Mouse (Mus musculus): ENCODE results near the gene Metap2. TPM values are rescaled to one million over a fixed set of nuclear protein-coding genes. Genes with fewer than 3 reads are reported as not detected.

The Metap2 gene
- polyA plus RNA-seq, 1 experiment from 2014 or later = 191 TPM

DNA sequence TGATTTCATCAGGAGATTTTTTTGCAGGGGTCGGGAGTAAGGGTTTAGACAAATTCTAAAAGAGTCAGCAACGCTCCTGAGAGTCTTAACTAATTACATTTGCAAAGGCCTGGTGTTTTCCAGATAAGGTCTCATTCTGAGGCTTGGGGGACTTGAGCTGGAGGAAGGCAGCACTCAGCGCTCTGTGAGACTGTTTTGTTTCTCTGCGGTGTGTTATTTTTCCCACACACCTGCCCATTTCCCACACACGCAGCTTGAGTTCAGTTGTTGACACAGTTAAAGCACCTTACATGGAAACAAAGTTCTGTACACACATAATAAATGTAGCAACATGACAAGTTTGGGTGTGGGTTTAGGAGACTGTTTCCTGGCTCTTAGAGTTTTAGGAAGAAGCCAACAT is 35.1 kb upstream of the Metap2 start:
- H3K4me3 ChIP-seq (replicated peaks; ENCODE audit: low read length) = no peak overlapping the region
- H3K36me3 ChIP-seq (ENCODE audit: control insufficient read depth, insufficient read depth, low read length) = no peaks in the 10 kb centered on the region
- no peak overlapping the region for H3K4me2 ChIP-seq (ENCODE audit: low read depth, low read length)
- no peak overlapping the region for H3K27ac ChIP-seq (ENCODE audit: low read length)
- no peak for ATAC-seq (ENCODE audit: insufficient read depth, low FRiP score)
- 68% methylated on average over 5 of the region's 5 CpGs for WGBS
- peaks cover 7% of the 10 kb centered on the region; the same call in 1 of the 2 replicates for H3K4me1 ChIP-seq (ENCODE audit: control insufficient read depth, insufficient read depth, low read length)
- H3K9ac ChIP-seq (ENCODE audit: low read length) = no peak overlapping the region
- H3K9me3 ChIP-seq (replicated peaks; ENCODE audit: control insufficient read depth, low read length) = no peaks in the 10 kb centered on the region
- H3K27me3 ChIP-seq (ENCODE audit: control insufficient read depth, insufficient read depth, low read length) = no peaks in the 10 kb centered on the region

DNA sequence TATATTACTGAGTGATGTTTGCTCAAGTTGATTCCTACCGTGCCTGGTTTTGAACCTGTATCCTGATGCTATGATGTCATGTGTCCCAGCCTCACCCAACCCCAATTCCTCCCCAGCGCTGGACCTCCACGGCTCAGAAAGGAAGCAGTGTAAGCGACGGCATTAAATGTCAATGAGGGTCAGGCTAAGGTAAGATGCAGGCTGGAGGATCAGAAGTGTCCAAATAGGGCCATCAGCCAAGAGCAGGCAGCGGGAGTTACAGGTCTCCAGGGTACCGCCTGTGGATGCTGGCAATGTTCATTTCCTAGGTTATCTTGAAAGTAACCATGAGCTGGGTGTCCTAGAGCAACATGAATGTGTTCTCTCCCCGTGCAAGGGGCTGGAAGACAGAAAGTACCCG is 34.5 kb upstream of the Metap2 start:
- no peak for ATAC-seq (ENCODE audit: insufficient read depth, low FRiP score)
- H3K4me3 ChIP-seq (replicated peaks; ENCODE audit: low read length) = no peak overlapping the region
- no peak overlapping the region for H3K27ac ChIP-seq (ENCODE audit: low read length)
- H3K4me1 ChIP-seq (ENCODE audit: control insufficient read depth, insufficient read depth, low read length) = peaks cover 7% of the 10 kb centered on the region; the same call in 1 of the 2 replicates
- no peak overlapping the region for H3K4me2 ChIP-seq (ENCODE audit: low read depth, low read length)
- H3K9me3 ChIP-seq (replicated peaks; ENCODE audit: control insufficient read depth, low read length) = no peaks in the 10 kb centered on the region
- WGBS = 67% methylated on average over 9 of the region's 9 CpGs
- H3K9ac ChIP-seq (ENCODE audit: low read length) = no peak overlapping the region
- H3K27me3 ChIP-seq (ENCODE audit: control insufficient read depth, insufficient read depth, low read length) = no peaks in the 10 kb centered on the region
- H3K36me3 ChIP-seq (ENCODE audit: control insufficient read depth, insufficient read depth, low read length) = no peaks in the 10 kb centered on the region

DNA sequence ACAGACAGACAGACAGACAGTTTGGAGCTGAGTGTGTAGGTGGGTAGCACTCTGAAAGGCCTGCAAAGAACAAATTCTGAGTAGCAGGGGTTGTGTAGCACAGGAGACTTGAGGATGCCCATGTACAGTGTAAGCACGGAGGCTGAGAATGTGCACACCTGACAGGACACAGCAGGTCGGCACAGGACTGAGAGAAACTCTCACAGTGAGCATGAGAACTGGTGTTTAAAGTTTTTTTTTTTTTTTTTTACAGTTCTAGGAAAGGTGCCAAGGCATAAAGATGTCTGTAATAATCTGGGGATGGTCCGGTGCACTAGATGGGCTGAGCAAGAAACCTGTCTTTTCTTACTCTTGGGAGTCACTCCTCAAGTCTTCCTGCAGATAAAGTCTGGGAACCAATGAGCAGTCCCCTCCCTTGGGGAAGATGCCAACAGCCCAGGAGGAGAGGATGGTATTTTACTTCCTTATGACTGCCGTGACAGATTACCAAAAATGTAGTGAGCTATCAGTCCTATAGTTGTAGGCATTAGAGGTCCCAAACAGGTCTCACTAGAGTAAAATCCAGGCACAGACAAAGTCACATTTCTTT is 33.4 kb upstream of the Metap2 start:
- Histone ChIP-seq H3K4me2 (ENCODE audit: low read depth, low read length) (no peak overlapping the region), H3K4me1 (ENCODE audit: control insufficient read depth, insufficient read depth, low read length) (peaks cover 7% of the 10 kb centered on the region; the same call in 1 of the 2 replicates), H3K9me3 (replicated peaks; ENCODE audit: control insufficient read depth, low read length) (no peaks in the 10 kb centered on the region), H3K4me3 (replicated peaks; ENCODE audit: low read length) (no peak overlapping the region), H3K27me3 (ENCODE audit: control insufficient read depth, insufficient read depth, low read length) (no peaks in the 10 kb centered on the region), H3K36me3 (ENCODE audit: control insufficient read depth, insufficient read depth, low read length) (no peaks in the 10 kb centered on the region), H3K27ac (ENCODE audit: low read length) (0 out of 2 replicates have a peak overlapping the region, but pooled peaks have one; percentile 37), H3K9ac (ENCODE audit: low read length) (no peak overlapping the region)
- 50% methylated on average over 4 of the region's 4 CpGs for WGBS
- ATAC-seq (ENCODE audit: insufficient read depth, low FRiP score) = peak; percentile 50; the same call in 1 of the 2 replicates

DNA sequence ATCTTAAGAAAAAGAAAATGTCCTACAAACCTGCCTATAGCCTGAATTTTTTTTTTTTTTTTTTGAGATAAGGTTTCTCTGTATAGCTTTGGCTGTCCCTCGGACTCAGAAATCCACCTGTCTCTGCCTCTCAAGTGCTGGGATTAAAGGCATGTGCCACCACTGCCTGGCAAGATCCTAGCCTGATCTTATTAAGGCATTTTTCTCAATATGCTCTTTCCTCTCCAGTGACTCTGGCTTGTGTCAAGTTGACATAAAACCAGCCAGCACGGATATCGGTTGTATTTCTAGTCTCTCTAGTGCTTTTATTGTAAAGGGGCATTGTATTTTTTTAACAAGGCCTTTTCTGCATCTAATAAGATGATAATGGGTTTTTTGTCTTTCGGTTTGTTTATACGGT is 27.8 kb upstream of the Metap2 start:
- no peaks in the 10 kb centered on the region for H3K27me3 ChIP-seq (ENCODE audit: control insufficient read depth, insufficient read depth, low read length)
- H3K4me2 ChIP-seq (ENCODE audit: low read depth, low read length) = no peak overlapping the region
- no peaks in the 10 kb centered on the region for H3K36me3 ChIP-seq (ENCODE audit: control insufficient read depth, insufficient read depth, low read length)
- no peak overlapping the region for H3K9ac ChIP-seq (ENCODE audit: low read length)
- H3K4me1 ChIP-seq (ENCODE audit: control insufficient read depth, insufficient read depth, low read length) = no peaks in the 10 kb centered on the region
- H3K27ac ChIP-seq (ENCODE audit: low read length) = no peak overlapping the region
- ATAC-seq (ENCODE audit: insufficient read depth, low FRiP score) = no peak
- no peak overlapping the region for H3K4me3 ChIP-seq (replicated peaks; ENCODE audit: low read length)
- no peaks in the 10 kb centered on the region for H3K9me3 ChIP-seq (replicated peaks; ENCODE audit: control insufficient read depth, low read length)
- 69% methylated on average over 5 of the region's 5 CpGs for WGBS

DNA sequence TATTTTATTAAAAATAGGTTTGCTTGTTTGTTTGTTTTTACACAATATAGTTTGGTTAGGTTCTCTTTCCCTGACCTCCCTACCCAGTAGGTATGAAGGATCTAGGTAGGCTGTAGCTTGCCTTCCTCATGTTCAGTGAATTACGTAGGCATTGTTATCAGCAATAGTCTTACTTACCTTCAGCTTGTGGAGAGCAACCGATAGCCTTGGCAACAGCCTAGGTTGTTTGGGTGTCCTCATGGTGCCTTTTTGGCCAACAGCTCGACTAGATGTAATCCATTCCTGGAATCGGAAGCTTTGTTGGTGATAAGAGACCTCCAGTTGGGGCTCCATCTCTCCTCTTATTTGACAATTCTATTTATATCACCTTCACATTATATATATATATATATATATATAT is 24.3 kb upstream of the Metap2 start:
- Histone ChIP-seq H3K9me3 (replicated peaks; ENCODE audit: control insufficient read depth, low read length) (no peaks in the 10 kb centered on the region), H3K4me2 (ENCODE audit: low read depth, low read length) (no peak overlapping the region), H3K4me1 (ENCODE audit: control insufficient read depth, insufficient read depth, low read length) (peaks cover 8% of the 10 kb centered on the region; the same call in 1 of the 2 replicates), H3K4me3 (replicated peaks; ENCODE audit: low read length) (no peak overlapping the region), H3K27ac (ENCODE audit: low read length) (no peak overlapping the region), H3K9ac (ENCODE audit: low read length) (no peak overlapping the region), H3K27me3 (ENCODE audit: control insufficient read depth, insufficient read depth, low read length) (no peaks in the 10 kb centered on the region), H3K36me3 (ENCODE audit: control insufficient read depth, insufficient read depth, low read length) (no peaks in the 10 kb centered on the region)
- 95% methylated on average over 4 of the region's 4 CpGs for WGBS
- ATAC-seq (ENCODE audit: insufficient read depth, low FRiP score) = no peak

DNA sequence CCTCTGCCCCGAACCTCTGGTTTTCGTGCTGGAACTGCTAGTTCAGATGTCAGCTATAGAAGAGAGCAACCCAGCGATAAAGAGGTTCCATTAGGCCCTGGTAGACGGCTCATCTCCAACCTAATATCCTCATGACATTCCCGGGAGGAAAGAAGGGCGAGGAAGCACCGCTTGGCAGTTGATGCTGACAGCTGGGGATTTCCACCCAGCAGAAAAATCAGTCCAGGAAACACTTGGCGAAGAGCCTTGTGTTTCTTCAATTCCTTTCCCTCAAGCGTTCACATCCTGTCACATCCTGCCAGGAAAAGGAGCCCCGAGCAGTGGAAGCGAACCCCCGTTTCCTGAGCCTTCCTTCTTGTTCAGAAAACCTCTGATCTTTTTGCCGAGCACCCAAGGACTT is 22.3 kb upstream of the Metap2 start:
- Histone ChIP-seq H3K36me3 (ENCODE audit: control insufficient read depth, insufficient read depth, low read length) (no peaks in the 10 kb centered on the region), H3K4me2 (ENCODE audit: low read depth, low read length) (no peak overlapping the region), H3K27me3 (ENCODE audit: control insufficient read depth, insufficient read depth, low read length) (no peaks in the 10 kb centered on the region), H3K9ac (ENCODE audit: low read length) (no peak overlapping the region), H3K27ac (ENCODE audit: low read length) (peak overlapping the region; percentile 7; the same call in 1 of the 2 replicates), H3K4me1 (ENCODE audit: control insufficient read depth, insufficient read depth, low read length) (peaks cover 8% of the 10 kb centered on the region; the same call in 1 of the 2 replicates), H3K9me3 (replicated peaks; ENCODE audit: control insufficient read depth, low read length) (no peaks in the 10 kb centered on the region), H3K4me3 (replicated peaks; ENCODE audit: low read length) (no peak overlapping the region)
- no peak for ATAC-seq (ENCODE audit: insufficient read depth, low FRiP score)
- 46% methylated on average over 13 of the region's 13 CpGs for WGBS

DNA sequence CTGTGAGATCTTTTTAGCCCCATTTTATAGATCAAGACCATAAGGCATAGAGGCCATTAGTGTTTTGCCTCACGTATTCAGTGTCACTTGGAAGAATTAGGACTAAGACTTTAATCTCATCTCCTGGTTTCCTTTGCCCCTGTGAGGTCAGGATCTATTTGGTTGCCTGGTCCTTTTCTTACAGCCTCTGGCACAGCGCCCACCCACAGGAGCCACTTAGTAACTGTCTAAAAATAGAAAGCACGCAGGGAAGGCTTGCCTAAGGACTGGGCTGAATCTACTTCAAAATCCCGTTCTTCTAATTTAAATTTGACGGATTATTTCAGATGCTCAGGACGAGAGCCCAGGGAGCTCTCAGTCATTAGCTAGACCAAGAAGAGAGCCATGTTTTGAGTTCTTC is 21.8 kb upstream of the Metap2 start:
- no peaks in the 10 kb centered on the region for H3K9me3 ChIP-seq (replicated peaks; ENCODE audit: control insufficient read depth, low read length)
- ATAC-seq (ENCODE audit: insufficient read depth, low FRiP score) = no peak
- H3K4me3 ChIP-seq (replicated peaks; ENCODE audit: low read length) = no peak overlapping the region
- no peak overlapping the region for H3K4me2 ChIP-seq (ENCODE audit: low read depth, low read length)
- 29% methylated on average over 6 of the region's 6 CpGs for WGBS
- peaks cover 8% of the 10 kb centered on the region; the same call in 1 of the 2 replicates for H3K4me1 ChIP-seq (ENCODE audit: control insufficient read depth, insufficient read depth, low read length)
- no peak overlapping the region for H3K9ac ChIP-seq (ENCODE audit: low read length)
- no peaks in the 10 kb centered on the region for H3K27me3 ChIP-seq (ENCODE audit: control insufficient read depth, insufficient read depth, low read length)
- H3K36me3 ChIP-seq (ENCODE audit: control insufficient read depth, insufficient read depth, low read length) = no peaks in the 10 kb centered on the region
- H3K27ac ChIP-seq (ENCODE audit: low read length) = peak overlapping the region; percentile 7; the same call in 1 of the 2 replicates

DNA sequence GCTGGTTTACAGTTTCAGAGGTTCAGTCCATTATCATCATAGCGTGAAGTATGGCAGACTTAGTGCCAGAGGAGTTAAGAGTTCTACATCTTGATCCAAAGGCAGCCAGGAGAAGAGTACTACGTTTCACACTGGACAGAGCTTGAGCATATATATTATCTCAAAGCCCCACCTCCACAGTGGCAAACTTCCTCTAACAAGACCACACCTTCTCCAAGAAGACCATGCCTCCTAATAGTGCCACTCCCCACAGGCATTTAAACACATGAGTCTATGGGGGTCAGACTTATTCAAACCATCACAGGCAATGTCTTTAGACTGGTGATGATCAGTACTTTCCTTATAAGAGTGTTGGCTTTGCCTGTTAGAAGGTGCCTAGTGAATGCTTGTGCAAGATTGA is 21.2 kb upstream of the Metap2 start:
- no peak overlapping the region for H3K4me2 ChIP-seq (ENCODE audit: low read depth, low read length)
- H3K4me1 ChIP-seq (ENCODE audit: control insufficient read depth, insufficient read depth, low read length) = peaks cover 8% of the 10 kb centered on the region; the same call in 1 of the 2 replicates
- H3K9me3 ChIP-seq (replicated peaks; ENCODE audit: control insufficient read depth, low read length) = no peaks in the 10 kb centered on the region
- no peak overlapping the region for H3K4me3 ChIP-seq (replicated peaks; ENCODE audit: low read length)
- ATAC-seq (ENCODE audit: insufficient read depth, low FRiP score) = no peak
- H3K27ac ChIP-seq (ENCODE audit: low read length) = no peak overlapping the region
- no peaks in the 10 kb centered on the region for H3K27me3 ChIP-seq (ENCODE audit: control insufficient read depth, insufficient read depth, low read length)
- 65% methylated on average over 2 of the region's 2 CpGs for WGBS
- no peak overlapping the region for H3K9ac ChIP-seq (ENCODE audit: low read length)
- H3K36me3 ChIP-seq (ENCODE audit: control insufficient read depth, insufficient read depth, low read length) = no peaks in the 10 kb centered on the region

DNA sequence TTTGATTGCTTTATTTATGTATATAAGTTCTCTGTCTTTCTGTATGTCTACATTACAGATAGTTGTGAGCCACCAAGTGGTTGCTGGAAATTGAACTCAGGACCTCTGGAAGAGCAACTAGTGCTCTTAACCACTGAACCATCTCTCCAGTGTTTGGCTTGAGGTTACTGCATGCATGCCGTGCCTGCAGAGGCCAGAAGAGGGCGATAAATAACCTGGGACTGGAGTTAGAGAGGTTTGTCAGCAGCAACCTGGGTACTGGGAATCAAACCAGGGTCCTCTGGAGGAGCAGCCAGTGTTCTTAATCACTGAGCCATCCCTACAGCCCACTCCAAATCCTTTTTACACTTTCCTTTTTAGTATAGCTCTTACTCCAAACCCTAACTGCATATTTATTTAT is 19.9 kb upstream of the Metap2 start:
- Histone ChIP-seq H3K4me1 (ENCODE audit: control insufficient read depth, insufficient read depth, low read length) (peaks cover 8% of the 10 kb centered on the region; the same call in 1 of the 2 replicates), H3K27me3 (ENCODE audit: control insufficient read depth, insufficient read depth, low read length) (no peaks in the 10 kb centered on the region), H3K36me3 (ENCODE audit: control insufficient read depth, insufficient read depth, low read length) (no peaks in the 10 kb centered on the region), H3K27ac (ENCODE audit: low read length) (no peak overlapping the region), H3K9me3 (replicated peaks; ENCODE audit: control insufficient read depth, low read length) (no peaks in the 10 kb centered on the region), H3K9ac (ENCODE audit: low read length) (no peak overlapping the region), H3K4me3 (replicated peaks; ENCODE audit: low read length) (no peak overlapping the region), H3K4me2 (ENCODE audit: low read depth, low read length) (no peak overlapping the region)
- 70% methylated on average over 2 of the region's 2 CpGs for WGBS
- no peak for ATAC-seq (ENCODE audit: insufficient read depth, low FRiP score)

All from stomach, embryonic 16.5 days (tissue).